Mouse (Mus musculus) hindbrain, embryonic 16.5 days (tissue): Measurements from ENCODE around the gene Adam12. TPM values are rescaled to one million over a fixed set of nuclear protein-coding genes. Genes with fewer than 3 reads are reported as not detected.
A peak's percentile ranks its signal among the peaks of the same experiment; 100 is the strongest.

ENCODE experiments used
- ATAC-seq: fragments of 200-750 bp; cut with Nextera tagmentation; 2 replicates; pipeline ENCODE4 v1.8.0; 2017; ENCODE audit warnings: moderate TSS enrichment, moderate library complexity
- H3K27ac ChIP-seq: fragments of 300-500 bp; sonication (generic); 2 replicates; pipeline ENCODE4 v1.5.1; 2014; ENCODE audit warnings: low read depth, mild to moderate bottlenecking, control low read depth, low read length, moderate library complexity
- H3K27me3 ChIP-seq: fragments of 300-500 bp; sonication (generic); replicated peaks from 2 replicates; pipeline ENCODE4 v1.6.1; 2014; ENCODE audit warnings: low read length; ENCODE audit not compliant: control insufficient read depth, insufficient read depth
- H3K36me3 ChIP-seq: fragments of 300-500 bp; sonication (generic); 2 replicates; pipeline ENCODE4 v1.6.1; 2014; ENCODE audit warnings: mild to moderate bottlenecking, low read length, moderate library complexity, mixed read lengths; ENCODE audit not compliant: control insufficient read depth, insufficient read depth
- H3K4me1 ChIP-seq: fragments of 300-500 bp; sonication (generic); 2 replicates; pipeline ENCODE4 v1.6.1; 2014; ENCODE audit warnings: low read depth, low read length; ENCODE audit not compliant: control insufficient read depth, insufficient read depth
- H3K4me2 ChIP-seq: fragments of 300-500 bp; sonication (generic); 2 replicates; pipeline ENCODE4 v1.6.1; 2014; ENCODE audit warnings: mild to moderate bottlenecking, low read length, control low read depth, moderate library complexity
- H3K4me3 ChIP-seq: fragments of 300-500 bp; sonication (generic); 2 replicates; pipeline ENCODE4 v1.5.1; 2014; ENCODE audit warnings: mild to moderate bottlenecking, low read length, control low read depth, moderate library complexity
- H3K9ac ChIP-seq: fragments of 300-500 bp; sonication (generic); 2 replicates; pipeline ENCODE4 v1.6.1; 2014; ENCODE audit warnings: low read depth, mild to moderate bottlenecking, control low read depth, low read length, moderate library complexity
- H3K9me3 ChIP-seq: fragments of 300-500 bp; sonication (generic); 2 replicates; pipeline ENCODE4 v1.6.1; 2014; ENCODE audit warnings: mild to moderate bottlenecking, low read length, moderate library complexity; ENCODE audit not compliant: control insufficient read depth
- WGBS: fragments of 180-500 bp; shearing (Covaris S2); extraction: QIAGEN DNeasy Blood & Tissue Kit; methylation state at CpG from one replicate; pipeline ENCODE4 v1.1.7; 2014; 5-methylcytosine and 5-hydroxymethylcytosine counted together
- polyA plus RNA-seq: library from polyadenylated mRNA; unstranded; fragments of >200 nt; fragmentation: Nextera tagmentation; extraction: Ambion mirVana; gene quantifications from 2 replicates; pipeline ENCODE4 v1.2.1, GENCODE M21; 2015

Adam12 gene
- polyA plus RNA-seq, 1 experiment from 2014 or later = 3.3 TPM

GRCm38 (mm10) chr7:134050371-134050770 is 181.6 kb downstream of the Adam12 start:
- Histone ChIP-seq H3K9me3 (no peaks in the 10 kb centered on the region), H3K4me3 (no peak overlapping the region), H3K9ac (no peak overlapping the region), H3K27ac (no peak overlapping the region), H3K4me2 (no peak overlapping the region), H3K27me3 (no peaks in the 10 kb centered on the region), H3K36me3 (no peaks in the 10 kb centered on the region), H3K4me1 (no peaks in the 10 kb centered on the region)
- no peak for ATAC-seq
- 64% methylated on average over 1 of the region's 1 CpGs for WGBS

- Histone ChIP-seq H3K9ac (no peak overlapping the region), H3K4me2 (no peak overlapping the region), H3K27ac (no peak overlapping the region), H3K4me1 (no peaks in the 10 kb centered on the region), H3K4me3 (no peak overlapping the region), H3K36me3 (no peaks in the 10 kb centered on the region), H3K27me3 (no peaks in the 10 kb centered on the region), H3K9me3 (no peaks in the 10 kb centered on the region)
- WGBS = 85% methylated on average over 3 of the region's 3 CpGs
- ATAC-seq = no peak
These were observed 185.6 kb downstream of the Adam12 start for GRCm38 (mm10) chr7:134046376-134046775.

DNA sequence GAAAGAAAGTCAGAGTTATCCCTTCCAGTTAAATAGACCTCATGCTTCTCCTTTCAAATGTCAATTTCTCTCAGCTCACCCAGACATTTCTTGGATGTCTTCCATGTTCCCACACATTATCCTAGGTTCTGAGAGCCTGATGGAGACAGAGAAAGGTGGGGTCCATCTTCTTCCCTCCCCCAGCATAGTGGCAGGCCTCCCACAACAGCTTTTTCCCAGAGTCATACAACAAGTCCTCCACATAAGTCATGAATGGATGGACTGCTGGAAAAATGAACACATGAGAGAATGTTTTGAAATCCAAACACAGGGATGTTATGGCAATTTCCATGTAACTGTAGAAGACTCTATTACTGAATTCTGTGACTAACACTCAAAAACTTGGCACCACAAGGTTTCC is 188.4 kb downstream of the Adam12 start:
- Histone ChIP-seq H3K4me3 (no peak overlapping the region), H3K27me3 (no peaks in the 10 kb centered on the region), H3K27ac (no peak overlapping the region), H3K9me3 (no peaks in the 10 kb centered on the region), H3K9ac (no peak overlapping the region), H3K4me1 (no peaks in the 10 kb centered on the region), H3K36me3 (no peaks in the 10 kb centered on the region), H3K4me2 (no peak overlapping the region)
- ATAC-seq = no peak

GRCm38 (mm10) chr7:134042614-134043013 is 189.3 kb downstream of the Adam12 start:
- H3K4me2 ChIP-seq = no peak overlapping the region
- H3K36me3 ChIP-seq = no peaks in the 10 kb centered on the region
- no peak for ATAC-seq
- no peak overlapping the region for H3K27ac ChIP-seq
- no peaks in the 10 kb centered on the region for H3K9me3 ChIP-seq
- no peaks in the 10 kb centered on the region for H3K4me1 ChIP-seq
- H3K27me3 ChIP-seq = no peaks in the 10 kb centered on the region
- H3K9ac ChIP-seq = no peak overlapping the region
- H3K4me3 ChIP-seq = no peak overlapping the region

GRCm38 (mm10) chr7:134033939-134034338 is 198.0 kb downstream of the Adam12 start:
- 85% methylated on average over 2 of the region's 2 CpGs for whole genome bisulfite sequencing
- H3K27ac ChIP-seq = no peak overlapping the region
- no peaks in the 10 kb centered on the region for H3K36me3 ChIP-seq
- no peaks in the 10 kb centered on the region for H3K4me1 ChIP-seq
- no peak overlapping the region for H3K4me3 ChIP-seq
- no peaks in the 10 kb centered on the region for H3K9me3 ChIP-seq
- no peak overlapping the region for H3K4me2 ChIP-seq
- no peaks in the 10 kb centered on the region for H3K27me3 ChIP-seq
- H3K9ac ChIP-seq = no peak overlapping the region
- no peak for ATAC-seq

DNA sequence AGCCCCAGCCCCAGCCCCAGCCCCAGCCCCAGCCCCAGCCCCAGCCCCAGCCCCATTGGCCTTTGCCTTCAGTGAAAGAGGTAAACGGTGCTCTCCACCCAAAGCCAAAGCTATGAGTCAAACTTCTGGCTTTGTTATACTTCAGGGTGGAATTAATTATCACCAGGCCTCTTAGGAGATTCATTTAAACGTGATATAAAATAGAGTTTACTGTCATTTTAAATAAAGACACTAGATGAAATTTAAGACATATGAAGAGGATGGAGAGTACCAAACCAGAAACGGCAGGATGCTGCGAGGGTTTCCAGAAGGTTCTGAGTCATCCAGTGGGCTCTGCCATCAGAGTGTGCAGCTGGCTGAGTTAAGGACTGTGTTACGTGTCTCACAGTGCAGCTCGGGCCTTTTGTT is 199.0 kb downstream of the Adam12 start:
- Histone ChIP-seq H3K9me3 (no peaks in the 10 kb centered on the region), H3K4me1 (no peaks in the 10 kb centered on the region), H3K4me3 (no peak overlapping the region), H3K36me3 (no peaks in the 10 kb centered on the region), H3K4me2 (no peak overlapping the region), H3K27ac (no peak overlapping the region), H3K27me3 (no peaks in the 10 kb centered on the region), H3K9ac (no peak overlapping the region)
- ATAC-seq = no peak
- 34% methylated on average over 6 of the region's 6 CpGs for WGBS

DNA sequence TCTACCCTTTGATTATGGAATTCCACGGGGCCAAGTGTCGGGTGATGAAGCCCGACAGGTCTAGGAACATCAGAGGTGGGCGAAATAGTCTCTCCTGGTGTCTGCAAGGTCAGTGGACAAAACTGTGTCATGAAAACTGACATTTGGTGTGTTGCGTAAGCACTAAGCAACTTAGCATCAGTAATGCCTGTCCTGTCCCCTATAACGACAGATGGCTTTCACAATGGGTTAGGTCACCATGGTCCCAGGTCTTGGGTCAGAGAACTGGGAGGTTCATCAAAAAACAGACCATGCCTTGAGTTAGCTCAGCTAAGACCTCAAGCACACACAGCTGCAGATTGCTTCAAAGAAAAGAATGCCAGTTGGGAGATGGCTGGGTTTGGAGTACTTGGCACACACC is 200.2 kb downstream of the Adam12 start:
- ATAC-seq = no peak
- Histone ChIP-seq H3K4me3 (no peak overlapping the region), H3K9ac (no peak overlapping the region), H3K27ac (no peak overlapping the region), H3K9me3 (no peaks in the 10 kb centered on the region), H3K4me2 (no peak overlapping the region), H3K36me3 (no peaks in the 10 kb centered on the region), H3K27me3 (no peaks in the 10 kb centered on the region), H3K4me1 (peaks cover 5% of the 10 kb centered on the region)
- 91% methylated on average over 6 of the region's 6 CpGs for WGBS

- H3K9ac ChIP-seq = no peak overlapping the region
- no peak overlapping the region for H3K27ac ChIP-seq
- peaks cover 8% of the 10 kb centered on the region for H3K4me1 ChIP-seq
- no peak for ATAC-seq
- WGBS = 69% methylated on average over 2 of the region's 2 CpGs
- H3K4me3 ChIP-seq = no peak overlapping the region
- H3K9me3 ChIP-seq = no peaks in the 10 kb centered on the region
- no peaks in the 10 kb centered on the region for H3K36me3 ChIP-seq
- H3K27me3 ChIP-seq = no peaks in the 10 kb centered on the region
- no peak overlapping the region for H3K4me2 ChIP-seq
These were observed 200.7 kb downstream of the Adam12 start for GRCm38 (mm10) chr7:134031256-134031655.

- Histone ChIP-seq H3K27ac (no peak overlapping the region), H3K36me3 (no peaks in the 10 kb centered on the region), H3K9me3 (no peaks in the 10 kb centered on the region), H3K4me2 (no peak overlapping the region), H3K4me1 (peaks cover 11% of the 10 kb centered on the region), H3K9ac (no peak overlapping the region), H3K4me3 (no peak overlapping the region), H3K27me3 (no peaks in the 10 kb centered on the region)
- 49% methylated on average over 7 of the region's 7 CpGs for WGBS
- no peak for ATAC-seq
These were observed 203.6 kb downstream of the Adam12 start for GRCm38 (mm10) chr7:134028281-134028830.

DNA sequence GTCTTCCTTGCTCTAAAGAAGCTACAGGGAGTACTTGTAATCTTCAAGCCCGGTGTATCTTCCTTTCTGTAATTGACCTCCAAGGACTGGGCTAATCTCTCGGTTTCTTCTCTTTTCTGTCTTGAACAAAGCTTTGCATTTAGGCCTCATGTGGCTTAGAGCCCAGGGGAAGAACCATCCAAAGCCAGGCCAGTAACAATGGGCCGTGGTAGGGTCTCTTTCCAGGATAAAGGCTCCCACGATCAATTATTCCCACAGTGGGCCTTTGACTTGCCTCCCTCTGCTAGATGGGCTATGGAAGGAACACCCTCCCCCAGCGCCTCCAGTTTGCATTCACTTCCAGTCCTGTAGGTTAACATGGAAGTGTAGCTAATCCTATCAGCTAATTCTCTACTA is 204.9 kb downstream of the Adam12 start:
- no peak overlapping the region for H3K4me3 ChIP-seq
- peaks cover 11% of the 10 kb centered on the region for H3K4me1 ChIP-seq
- peak; percentile 30; the same call in 1 of the 2 replicates for ATAC-seq
- WGBS = 15% methylated on average over 5 of the region's 5 CpGs
- H3K27ac ChIP-seq = peak overlapping the region; percentile 48
- H3K27me3 ChIP-seq = no peaks in the 10 kb centered on the region
- H3K9me3 ChIP-seq = no peaks in the 10 kb centered on the region
- H3K4me2 ChIP-seq = no peak overlapping the region
- no peak overlapping the region for H3K9ac ChIP-seq
- H3K36me3 ChIP-seq = no peaks in the 10 kb centered on the region
